Mouse (Mus musculus): Measurements from ENCODE around the gene Chchd2. TPM values are rescaled to one million over a fixed set of nuclear protein-coding genes. Genes with fewer than 3 reads are reported as not detected.
"Not testable (repeated sequence)": the region's sequence is repeated elsewhere in the genome, so short reads cannot be mapped to it uniquely, and the experiment has no call there.

The Chchd2 gene
- polyA plus RNA-seq, 1 experiment from 2014 or later, result 800 TPM

DNA sequence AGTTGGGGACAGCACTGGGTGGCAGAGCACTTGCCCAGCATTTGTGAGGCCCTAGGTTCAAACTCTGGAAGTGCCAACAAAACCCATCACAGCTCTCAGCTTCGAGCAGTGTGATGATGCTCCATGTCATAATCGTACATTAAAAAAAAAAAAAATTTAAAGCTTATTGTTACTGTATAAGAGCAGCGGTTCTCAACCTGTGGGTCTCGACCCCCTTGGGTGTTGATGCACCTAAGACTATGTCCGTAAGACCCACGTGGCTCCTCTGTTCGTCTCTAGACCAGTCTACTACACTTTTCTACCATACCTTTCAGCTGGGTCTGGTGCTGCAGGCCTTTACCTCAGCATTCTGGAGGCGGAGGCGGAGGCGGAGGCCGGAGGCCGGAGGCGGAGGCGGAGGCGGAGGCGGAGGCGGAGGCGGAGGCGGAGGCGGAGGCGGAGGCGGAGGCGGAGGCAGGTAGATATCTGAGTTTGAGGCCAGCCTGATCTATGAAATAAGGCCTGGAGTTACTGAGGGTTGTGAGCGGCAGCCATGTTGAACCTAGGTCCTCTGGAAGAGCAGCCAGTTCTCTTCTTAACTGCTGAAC lies 30.9 kb upstream of the Chchd2 start:
- no peak overlapping the region for H3K9ac ChIP-seq (ENCODE audit: low read length)
- H3K4me3 ChIP-seq (replicated peaks; ENCODE audit: low read length), result no peak overlapping the region
- no peak for ATAC-seq (ENCODE audit: insufficient read depth, low FRiP score)
- no peak overlapping the region for H3K27ac ChIP-seq (ENCODE audit: low read length)
- H3K36me3 ChIP-seq (ENCODE audit: control insufficient read depth, insufficient read depth, low read length), result no peaks in the 10 kb centered on the region
- no peaks in the 10 kb centered on the region for H3K27me3 ChIP-seq (ENCODE audit: control insufficient read depth, insufficient read depth, low read length)
- no peak overlapping the region for H3K4me2 ChIP-seq (ENCODE audit: low read depth, low read length)
- WGBS, result 89% methylated on average over 24 of the region's 24 CpGs
- H3K9me3 ChIP-seq (replicated peaks; ENCODE audit: control insufficient read depth, low read length), result no peaks in the 10 kb centered on the region
- no peaks in the 10 kb centered on the region for H3K4me1 ChIP-seq (ENCODE audit: control insufficient read depth, insufficient read depth, low read length)

DNA sequence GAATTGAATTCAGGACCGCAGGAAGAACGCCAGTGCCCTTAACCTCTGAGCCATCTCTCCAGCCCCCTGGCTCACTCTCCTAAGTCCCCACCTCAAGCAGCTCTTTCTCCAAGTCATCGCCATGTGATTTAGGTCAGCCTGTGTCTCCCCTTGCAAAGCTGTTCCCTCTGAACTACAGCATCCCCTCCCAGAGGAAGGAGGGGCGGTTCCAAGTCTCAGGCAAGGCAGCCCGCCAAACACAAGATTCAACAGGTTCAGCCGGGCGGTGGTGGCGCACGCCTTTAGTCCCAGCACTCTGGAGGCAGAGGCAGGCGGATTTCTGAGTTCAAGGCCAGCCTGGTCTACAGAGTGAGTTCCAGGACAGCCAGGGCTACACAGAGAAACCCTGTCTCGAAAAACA lies 28.2 kb upstream of the Chchd2 start:
- ATAC-seq (ENCODE audit: insufficient read depth, low FRiP score); H3K4me3 ChIP-seq (replicated peaks; ENCODE audit: low read length); H3K9me3 ChIP-seq (replicated peaks; ENCODE audit: control insufficient read depth, low read length); H3K4me2 ChIP-seq (ENCODE audit: low read depth, low read length); H3K9ac ChIP-seq (ENCODE audit: low read length); H3K27me3 ChIP-seq (ENCODE audit: control insufficient read depth, insufficient read depth, low read length); H3K36me3 ChIP-seq (ENCODE audit: control insufficient read depth, insufficient read depth, low read length); H3K4me1 ChIP-seq (ENCODE audit: control insufficient read depth, insufficient read depth, low read length); H3K27ac ChIP-seq (ENCODE audit: low read length): not testable (repeated sequence)
- 80% methylated on average over 11 of the region's 11 CpGs for WGBS

DNA sequence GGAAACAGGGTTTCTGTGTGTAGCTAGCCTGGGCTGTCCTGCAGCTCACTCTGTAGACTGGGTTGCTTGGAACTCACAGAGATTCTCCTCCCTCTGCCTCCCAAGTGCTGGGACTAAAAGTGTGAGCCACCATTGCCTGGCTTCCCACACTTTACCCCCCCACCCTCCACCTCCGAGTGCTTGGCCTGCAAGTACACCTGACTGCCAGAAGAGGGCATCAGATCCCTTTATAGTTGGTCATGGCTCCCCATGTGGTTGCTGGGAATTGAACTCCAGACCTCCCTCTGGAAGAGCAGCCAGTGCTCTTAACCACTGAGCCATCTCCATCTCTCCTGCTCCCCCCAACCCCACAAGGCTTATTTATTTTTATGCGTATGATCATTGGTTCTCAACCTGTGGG lies 26.8 kb upstream of the Chchd2 start:
- no peak for ATAC-seq (ENCODE audit: insufficient read depth, low FRiP score)
- Histone ChIP-seq H3K36me3 (ENCODE audit: control insufficient read depth, insufficient read depth, low read length) (no peaks in the 10 kb centered on the region), H3K4me2 (ENCODE audit: low read depth, low read length) (no peak overlapping the region), H3K4me1 (ENCODE audit: control insufficient read depth, insufficient read depth, low read length) (no peaks in the 10 kb centered on the region), H3K27ac (ENCODE audit: low read length) (no peak overlapping the region), H3K9ac (ENCODE audit: low read length) (no peak overlapping the region), H3K4me3 (replicated peaks; ENCODE audit: low read length) (no peak overlapping the region), H3K9me3 (replicated peaks; ENCODE audit: control insufficient read depth, low read length) (no peaks in the 10 kb centered on the region), H3K27me3 (ENCODE audit: control insufficient read depth, insufficient read depth, low read length) (no peaks in the 10 kb centered on the region)
- WGBS, result 45% methylated on average over 2 of the region's 2 CpGs

DNA sequence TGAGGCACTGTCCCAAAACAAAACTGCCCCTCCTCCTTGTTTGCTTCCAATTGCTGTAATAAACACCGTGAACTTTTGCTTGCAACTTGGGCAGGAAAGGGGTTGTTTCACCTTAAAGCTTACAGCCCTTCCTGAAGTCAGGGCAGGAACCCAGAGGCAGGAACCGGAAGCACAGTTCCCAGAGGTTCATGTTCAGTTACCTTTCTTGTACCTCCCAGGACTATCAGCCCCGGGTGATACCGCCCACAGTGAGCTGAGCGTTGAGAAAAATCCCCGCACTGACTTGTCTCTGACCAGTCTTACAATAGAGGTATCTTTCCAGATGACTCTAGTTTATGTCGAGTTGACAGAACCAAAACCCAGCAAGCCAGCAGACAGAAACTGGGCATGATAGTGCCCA lies 22.3 kb upstream of the Chchd2 start:
- no peak overlapping the region for H3K4me3 ChIP-seq (replicated peaks; ENCODE audit: low read length)
- H3K9me3 ChIP-seq (replicated peaks; ENCODE audit: control insufficient read depth, low read length), result no peaks in the 10 kb centered on the region
- no peak overlapping the region for H3K27ac ChIP-seq (ENCODE audit: low read length)
- no peaks in the 10 kb centered on the region for H3K27me3 ChIP-seq (ENCODE audit: control insufficient read depth, insufficient read depth, low read length)
- no peaks in the 10 kb centered on the region for H3K4me1 ChIP-seq (ENCODE audit: control insufficient read depth, insufficient read depth, low read length)
- no peak overlapping the region for H3K4me2 ChIP-seq (ENCODE audit: low read depth, low read length)
- no peaks in the 10 kb centered on the region for H3K36me3 ChIP-seq (ENCODE audit: control insufficient read depth, insufficient read depth, low read length)
- no peak overlapping the region for H3K9ac ChIP-seq (ENCODE audit: low read length)
- ATAC-seq (ENCODE audit: insufficient read depth, low FRiP score), result no peak
- WGBS, result 77% methylated on average over 7 of the region's 7 CpGs

DNA sequence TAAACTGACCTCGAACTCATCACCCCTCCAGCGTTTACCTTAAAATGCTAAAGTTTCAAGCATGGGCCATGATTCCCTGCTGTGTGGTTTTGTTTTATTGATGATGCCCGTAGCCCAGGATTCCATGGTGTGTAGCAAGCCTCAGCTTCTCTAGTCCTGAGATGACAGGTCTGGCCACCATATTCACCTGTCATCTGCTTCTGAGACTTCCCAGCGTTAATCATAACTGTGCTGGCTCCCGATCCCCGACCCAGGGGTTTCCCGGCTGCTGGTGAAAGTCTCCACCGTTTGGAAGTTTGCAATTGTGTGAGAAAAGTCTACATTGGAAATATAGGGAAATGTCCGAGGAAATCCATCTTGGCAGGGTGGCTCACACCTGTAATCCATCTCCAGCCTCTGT lies 21.9 kb upstream of the Chchd2 start:
- peak overlapping the region; percentile 87 for H3K9ac ChIP-seq (ENCODE audit: low read length)
- no peaks in the 10 kb centered on the region for H3K27me3 ChIP-seq (ENCODE audit: control insufficient read depth, insufficient read depth, low read length)
- ATAC-seq (ENCODE audit: insufficient read depth, low FRiP score), result no peak
- WGBS, result 66% methylated on average over 9 of the region's 9 CpGs
- H3K4me2 ChIP-seq (ENCODE audit: low read depth, low read length), result peak overlapping the region; percentile 84
- no peak overlapping the region for H3K27ac ChIP-seq (ENCODE audit: low read length)
- no peaks in the 10 kb centered on the region for H3K9me3 ChIP-seq (replicated peaks; ENCODE audit: control insufficient read depth, low read length)
- H3K4me1 ChIP-seq (ENCODE audit: control insufficient read depth, insufficient read depth, low read length), result no peaks in the 10 kb centered on the region
- H3K4me3 ChIP-seq (replicated peaks; ENCODE audit: low read length), result peak overlapping the region; percentile 75
- no peaks in the 10 kb centered on the region for H3K36me3 ChIP-seq (ENCODE audit: control insufficient read depth, insufficient read depth, low read length)

DNA sequence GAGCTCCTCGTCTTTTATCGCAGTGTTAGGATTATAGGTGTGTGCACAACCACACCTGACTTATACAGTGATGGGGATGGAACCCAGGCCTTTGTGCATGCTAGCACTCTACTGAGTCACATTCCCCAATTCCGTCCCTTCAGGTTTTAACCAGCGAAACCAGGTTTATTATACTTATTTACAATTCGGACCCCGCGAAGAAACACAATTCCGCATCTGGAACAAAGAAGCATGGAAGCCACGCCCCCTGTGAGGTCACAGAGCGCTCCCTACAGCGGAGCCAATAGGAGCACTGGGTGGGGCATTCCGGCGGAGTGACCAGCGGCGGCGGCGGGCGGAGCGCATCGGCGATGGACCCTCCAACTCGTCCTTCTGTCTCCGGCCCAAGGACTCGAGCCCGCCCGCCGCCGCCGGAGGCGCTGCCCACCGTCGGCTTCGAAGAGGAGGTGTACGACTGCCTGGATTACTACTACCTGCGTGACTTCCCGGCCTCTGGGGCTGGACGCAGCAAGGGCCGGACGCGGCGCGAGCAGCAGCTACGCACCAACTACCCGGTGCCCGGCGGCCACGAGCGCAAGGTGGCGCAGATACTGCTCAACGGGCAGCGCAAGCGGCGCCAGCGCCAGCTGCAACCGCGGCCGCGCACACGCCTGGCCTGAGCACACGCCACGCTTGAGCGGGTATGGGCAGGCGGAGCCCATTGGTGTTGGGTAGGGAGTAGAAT lies 21.1 kb upstream of the Chchd2 start, which contains the start of gene Nupr1l:
TSS of gene Nupr1l (plus strand) at position 299 of the 724 bp plus-strand sequence.
- Histone ChIP-seq H3K4me3 (replicated peaks; ENCODE audit: low read length) (peak within 1 kb of the TSS; percentile 75), H3K9ac (ENCODE audit: low read length) (peak within 1 kb of the TSS; percentile 87), H3K4me2 (ENCODE audit: low read depth, low read length) (peak within 1 kb of the TSS; percentile 84), H3K27me3 (ENCODE audit: control insufficient read depth, insufficient read depth, low read length) (no peaks in the 10 kb centered on the region), H3K27ac (ENCODE audit: low read length) (peak within 1 kb of the TSS; percentile 87), H3K4me1 (ENCODE audit: control insufficient read depth, insufficient read depth, low read length) (no peaks in the 10 kb centered on the region), H3K9me3 (replicated peaks; ENCODE audit: control insufficient read depth, low read length) (no peaks in the 10 kb centered on the region), H3K36me3 (ENCODE audit: control insufficient read depth, insufficient read depth, low read length) (no peaks in the 10 kb centered on the region)
- ATAC-seq (ENCODE audit: insufficient read depth, low FRiP score), result peak; percentile 98
- WGBS, result under 1% methylated on average over 63 of the region's 63 CpGs

DNA sequence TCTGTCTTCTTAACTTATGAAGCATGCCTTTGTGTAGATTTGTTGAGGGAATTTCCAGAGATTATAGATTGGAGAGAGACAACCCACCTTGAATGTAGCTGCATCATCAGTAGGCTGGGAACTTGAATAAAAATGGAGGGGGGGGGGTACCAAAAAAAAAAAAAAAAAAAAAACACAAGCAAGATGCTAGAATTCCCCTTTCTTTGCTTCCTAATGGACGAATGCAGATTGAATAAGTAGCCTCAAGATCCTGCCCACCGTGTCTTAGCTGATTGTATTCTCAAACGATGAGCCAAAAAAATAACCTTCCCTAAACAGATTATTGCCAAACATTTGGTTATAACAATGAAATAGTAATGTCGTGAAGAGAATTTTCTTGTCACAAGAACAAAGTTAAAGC lies 20.5 kb upstream of the Chchd2 start:
- H3K9ac ChIP-seq (ENCODE audit: low read length), result peak overlapping the region; percentile 87
- no peaks in the 10 kb centered on the region for H3K9me3 ChIP-seq (replicated peaks; ENCODE audit: control insufficient read depth, low read length)
- no peaks in the 10 kb centered on the region for H3K27me3 ChIP-seq (ENCODE audit: control insufficient read depth, insufficient read depth, low read length)
- H3K36me3 ChIP-seq (ENCODE audit: control insufficient read depth, insufficient read depth, low read length), result no peaks in the 10 kb centered on the region
- no peak overlapping the region for H3K27ac ChIP-seq (ENCODE audit: low read length)
- ATAC-seq (ENCODE audit: insufficient read depth, low FRiP score), result no peak
- peak overlapping the region; percentile 75 for H3K4me3 ChIP-seq (replicated peaks; ENCODE audit: low read length)
- no peaks in the 10 kb centered on the region for H3K4me1 ChIP-seq (ENCODE audit: control insufficient read depth, insufficient read depth, low read length)
- 26% methylated on average over 4 of the region's 4 CpGs for WGBS
- peak overlapping the region; percentile 84 for H3K4me2 ChIP-seq (ENCODE audit: low read depth, low read length)

DNA sequence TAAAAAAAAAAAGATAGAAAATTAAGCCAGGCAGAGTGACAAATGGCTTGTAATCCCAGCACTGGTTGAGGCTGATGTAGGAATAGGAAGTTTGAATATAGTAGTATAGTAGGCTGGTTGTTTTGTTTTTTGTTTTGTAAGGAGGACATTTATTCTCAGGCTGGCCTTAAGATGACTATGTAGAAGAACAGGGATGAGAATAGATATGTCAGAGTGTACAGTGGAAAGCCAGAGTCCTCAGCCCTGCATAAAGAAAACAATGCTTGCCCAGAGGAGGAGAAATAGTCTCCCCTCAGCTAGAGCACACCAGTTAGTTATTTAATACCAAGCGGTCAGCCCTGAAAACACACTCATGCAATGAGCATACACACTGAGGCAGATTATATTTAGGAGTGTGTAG lies 11.2 kb upstream of the Chchd2 start, which contains the start of gene Phkg1:
TSS of gene Phkg1 (minus strand) at position 101 of the 400 bp plus-strand sequence.
- H3K4me2 ChIP-seq (ENCODE audit: low read depth, low read length), result no peak within 1 kb of the TSS
- WGBS, result 95% methylated on average over 1 of the region's 1 CpGs
- H3K4me1 ChIP-seq (ENCODE audit: control insufficient read depth, insufficient read depth, low read length), result 0 out of 2 replicates have a peak, but pooled peaks cover 6% of the 10 kb centered on the region
- no peaks in the 10 kb centered on the region for H3K9me3 ChIP-seq (replicated peaks; ENCODE audit: control insufficient read depth, low read length)
- H3K9ac ChIP-seq (ENCODE audit: low read length), result no peak within 1 kb of the TSS
- H3K27ac ChIP-seq (ENCODE audit: low read length), result no peak within 1 kb of the TSS
- no peak for ATAC-seq (ENCODE audit: insufficient read depth, low FRiP score)
- H3K36me3 ChIP-seq (ENCODE audit: control insufficient read depth, insufficient read depth, low read length), result no peaks in the 10 kb centered on the region
- H3K27me3 ChIP-seq (ENCODE audit: control insufficient read depth, insufficient read depth, low read length), result no peaks in the 10 kb centered on the region
- H3K4me3 ChIP-seq (replicated peaks; ENCODE audit: low read length), result no peak within 1 kb of the TSS

DNA sequence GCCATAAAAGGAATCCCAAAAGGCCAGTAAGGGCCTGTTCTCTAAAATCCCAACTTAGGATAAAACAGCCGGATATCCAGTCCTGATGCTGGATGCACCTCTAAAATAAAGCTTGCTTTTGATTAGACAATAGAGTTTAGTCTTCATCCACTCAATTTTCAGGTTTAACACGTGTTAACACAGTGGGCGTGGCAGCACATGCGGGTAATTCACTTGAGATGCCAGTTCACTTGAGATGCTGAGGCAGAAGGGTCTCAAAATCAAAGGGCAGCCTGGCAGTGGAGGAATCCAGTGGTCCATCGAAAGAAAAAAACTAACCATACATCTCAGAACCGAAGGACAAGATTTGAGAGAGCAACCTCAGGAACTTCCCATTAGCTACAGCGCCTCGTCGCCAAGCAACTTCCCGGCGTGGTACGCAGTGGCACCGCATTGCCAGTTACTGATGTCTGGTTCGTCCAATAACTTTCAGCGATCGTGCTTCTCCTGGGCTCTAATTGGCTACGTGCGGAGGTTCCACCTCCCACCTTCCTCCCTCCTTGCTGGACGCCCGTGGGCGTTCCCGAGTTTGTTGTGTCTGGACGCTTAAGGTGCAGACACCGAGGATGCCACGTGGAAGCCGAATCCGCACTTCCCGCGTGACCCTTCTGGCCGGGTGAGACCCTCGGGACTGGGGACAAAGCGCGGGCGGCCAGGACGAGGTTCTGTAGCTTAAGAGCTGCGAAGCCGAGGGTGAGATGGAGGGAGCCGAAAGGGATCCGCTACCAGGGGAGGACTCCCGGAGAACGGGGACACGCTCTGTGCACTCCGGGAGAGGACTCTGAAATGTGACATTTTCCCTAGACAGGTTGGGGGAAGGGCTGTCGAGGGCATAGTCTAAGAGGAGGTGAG lies 8.2 kb upstream of the Chchd2 start, which contains the start of gene Zbed5:
TSS of gene Zbed5 (plus strand) at position 526 of the 891 bp plus-strand sequence.
- peak within 1 kb of the TSS; percentile 69 for H3K9ac ChIP-seq (ENCODE audit: low read length)
- no peak within 1 kb of the TSS for H3K27ac ChIP-seq (ENCODE audit: low read length)
- peak; percentile 99 for ATAC-seq (ENCODE audit: insufficient read depth, low FRiP score)
- 0 out of 2 replicates have a peak, but pooled peaks cover 6% of the 10 kb centered on the region for H3K4me1 ChIP-seq (ENCODE audit: control insufficient read depth, insufficient read depth, low read length)
- H3K4me3 ChIP-seq (replicated peaks; ENCODE audit: low read length), result peak within 1 kb of the TSS; percentile 70
- WGBS, result 2% methylated on average over 44 of the region's 44 CpGs
- H3K36me3 ChIP-seq (ENCODE audit: control insufficient read depth, insufficient read depth, low read length), result no peaks in the 10 kb centered on the region
- H3K4me2 ChIP-seq (ENCODE audit: low read depth, low read length), result peak within 1 kb of the TSS; percentile 95
- H3K27me3 ChIP-seq (ENCODE audit: control insufficient read depth, insufficient read depth, low read length), result no peaks in the 10 kb centered on the region
- no peaks in the 10 kb centered on the region for H3K9me3 ChIP-seq (replicated peaks; ENCODE audit: control insufficient read depth, low read length)
